Mouse (Mus musculus) spleen, adult 10 weeks (tissue): ENCODE results near the gene Ttll2. TPM values are rescaled to one million over a fixed set of nuclear protein-coding genes. Genes with fewer than 3 reads are reported as not detected.

Experiments used
- polyA plus RNA-seq: library from polyadenylated mRNA; stranded (reverse); fragments of 350-450 nt; fragmentation: Illumina TruSeq; extraction: RNeasy Lipid Tissue Mini Kit (QIAGEN cat#74804); gene quantifications from one replicate; pipeline ENCODE4 v1.2.3, GENCODE M21; 2015; ENCODE audit warnings: low replicate concordance; ENCODE audit not compliant: insufficient read depth

Ttll2 gene
- not detected for polyA plus RNA-seq

DNA sequence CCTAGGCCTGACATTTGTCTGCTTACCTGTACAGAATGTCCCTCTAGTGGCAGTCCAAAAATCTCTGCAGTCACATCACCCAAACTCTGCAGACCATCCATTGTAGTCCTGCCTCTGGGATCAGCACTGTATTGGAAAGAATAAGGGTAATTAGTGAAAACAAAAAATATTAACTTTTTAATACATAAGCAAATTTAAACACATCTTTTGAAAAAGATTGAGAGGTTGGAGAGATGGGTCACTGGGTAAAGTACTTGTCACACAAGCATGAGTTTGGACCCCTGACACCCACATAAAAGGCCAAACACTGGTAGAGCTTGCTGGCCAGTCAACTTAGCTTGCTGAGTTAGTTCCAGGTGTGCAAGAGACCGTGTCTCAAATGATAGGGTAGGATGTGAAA lies at the start of gene Ttll2:
TSS of gene Ttll2 (minus strand) at position 101 of the 400 bp plus-strand sequence.

DNA sequence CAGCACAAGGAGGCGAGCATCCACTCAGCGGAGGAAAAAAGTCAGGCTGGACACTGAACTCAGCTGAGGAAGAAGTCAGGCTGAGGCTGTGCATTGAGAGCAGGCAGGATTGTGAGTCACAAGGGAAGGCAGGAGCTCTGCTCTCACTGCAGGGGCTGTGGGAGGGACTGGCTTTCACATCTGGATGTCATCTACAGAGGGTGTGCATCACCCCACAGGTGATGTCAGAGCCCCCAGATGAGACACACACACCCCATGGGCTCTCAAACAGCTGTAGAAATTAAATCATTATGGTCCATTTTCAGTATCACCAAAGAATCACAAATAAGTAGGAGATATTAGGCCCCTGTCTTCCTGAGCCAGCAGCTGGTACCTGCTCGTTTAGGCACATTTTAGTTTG lies 32.9 kb upstream of the Ttll2 start, which contains the start of gene Unc93a2:
TSS of gene Unc93a2 (minus strand) at position 101 of the 400 bp plus-strand sequence.

DNA sequence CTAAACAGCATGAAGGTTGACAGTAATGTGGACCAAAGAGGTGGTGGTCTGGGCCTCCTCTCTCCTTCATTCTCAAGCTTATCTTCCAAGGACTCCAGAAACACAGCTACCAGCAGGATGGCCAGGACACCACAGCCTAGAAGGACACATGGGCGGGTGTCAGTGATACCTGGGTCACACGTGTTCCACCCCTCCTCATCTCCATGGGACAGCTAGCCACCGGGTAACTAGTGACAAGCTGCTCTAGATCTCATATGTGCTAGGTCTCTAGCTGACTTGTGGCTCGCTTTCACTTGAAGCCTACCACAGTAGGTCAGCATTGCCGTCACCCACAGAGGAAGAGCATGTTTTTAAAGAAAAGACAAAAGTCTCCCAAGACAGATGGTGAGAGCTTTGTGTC lies 19.4 kb upstream of the Ttll2 start, which contains the start of gene Gm49630:
TSS of gene Gm49630 (minus strand) at position 101 of the 400 bp plus-strand sequence.

DNA sequence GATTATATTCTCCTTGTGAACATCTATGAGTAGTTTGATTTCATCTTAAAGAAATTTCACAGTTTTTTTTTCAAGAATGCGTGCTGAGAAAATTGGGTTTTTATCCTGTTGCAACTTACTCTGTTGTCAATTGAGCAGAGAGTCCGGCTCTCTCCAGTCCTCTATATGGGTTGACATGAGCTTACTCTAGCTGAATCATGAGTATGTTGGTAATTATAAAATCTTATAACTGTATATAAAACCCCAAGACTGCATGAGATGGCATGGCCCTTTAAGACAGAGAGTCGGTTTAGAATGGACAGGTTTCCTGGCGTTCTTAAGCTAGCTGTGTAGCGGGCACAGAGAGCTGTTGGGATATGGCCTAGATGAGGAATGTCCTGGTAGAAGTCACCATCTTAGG lies 28.1 kb downstream of the Ttll2 start, which contains the start of gene Tcp10a:
TSS of gene Tcp10a (plus strand) at position 301 of the 400 bp plus-strand sequence.

Other genes starting within 250 kb of the Ttll2 start
- 3.2 TPM for gene Rps6ka2, start 182.6 kb downstream of the Ttll2 start, polyA plus RNA-seq
- not detected for gene Tcp10a, start 28.1 kb downstream of the Ttll2 start, polyA plus RNA-seq
- not detected for gene Gm49630, start 19.3 kb upstream of the Ttll2 start, polyA plus RNA-seq
- gene Unc93a2, start 32.8 kb upstream of the Ttll2 start, polyA plus RNA-seq: not detected